Mouse (Mus musculus) right cerebral cortex, postnatal 10 days (tissue): ENCODE results near the gene Neurl4.

Source experiments
- DNase-seq, 2 experiments: peaks; one replicate each; pipeline ENCODE4 v3.0.0; 2021; ENCODE audit warnings: low spot score in 2 of 2

Gene Neurl4

DNA sequence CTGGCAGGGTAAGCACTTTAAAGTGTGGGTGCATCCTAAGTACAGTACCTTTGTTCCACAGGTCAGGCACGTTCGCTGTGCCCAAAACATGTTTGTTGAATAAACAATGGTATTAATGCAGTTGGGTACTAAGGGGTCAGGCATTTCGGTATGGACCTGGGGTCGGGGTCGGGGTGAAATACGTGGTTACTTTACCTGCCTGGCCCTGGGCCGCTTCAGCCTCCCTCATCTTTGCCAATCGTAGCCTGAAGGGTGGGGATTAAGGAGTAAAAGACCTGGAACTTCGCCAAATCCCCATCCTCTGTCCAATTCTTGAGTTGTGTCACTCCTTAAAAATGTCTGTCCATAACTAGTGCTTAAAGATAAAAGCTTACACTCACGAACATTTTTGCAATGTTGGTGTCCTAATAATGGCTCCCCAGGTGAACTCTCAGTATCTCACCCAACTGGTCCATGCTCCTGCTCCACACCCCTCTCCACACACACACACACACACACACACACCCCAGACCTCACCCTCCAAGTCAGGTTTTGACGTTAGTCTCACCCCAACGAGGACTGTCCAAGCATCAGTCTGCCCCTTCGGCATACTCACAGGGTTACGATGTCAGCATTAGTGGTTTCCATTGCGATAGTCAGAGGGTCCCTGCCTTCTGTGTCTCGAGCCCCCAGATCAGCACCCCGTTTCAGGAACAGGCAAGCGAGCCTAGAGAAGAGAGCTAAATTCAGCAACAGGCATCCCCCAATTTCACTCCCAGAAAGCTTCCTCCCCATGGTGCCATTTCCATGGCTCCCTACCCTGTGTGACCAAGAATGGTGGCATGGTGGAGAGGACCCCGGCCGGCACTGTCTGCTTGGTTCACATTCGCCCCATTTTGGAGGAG lies 18.8 kb upstream of the Neurl4 start:
- no peak for DNase-seq

- DNase-seq = no peak
Observed at GRCm38 (mm10) chr11:69883066-69883465, 17.8 kb upstream of the Neurl4 start.

- DNase-seq = no peak
Observed at GRCm38 (mm10) chr11:69883527-69884151, 17.2 kb upstream of the Neurl4 start.

DNA sequence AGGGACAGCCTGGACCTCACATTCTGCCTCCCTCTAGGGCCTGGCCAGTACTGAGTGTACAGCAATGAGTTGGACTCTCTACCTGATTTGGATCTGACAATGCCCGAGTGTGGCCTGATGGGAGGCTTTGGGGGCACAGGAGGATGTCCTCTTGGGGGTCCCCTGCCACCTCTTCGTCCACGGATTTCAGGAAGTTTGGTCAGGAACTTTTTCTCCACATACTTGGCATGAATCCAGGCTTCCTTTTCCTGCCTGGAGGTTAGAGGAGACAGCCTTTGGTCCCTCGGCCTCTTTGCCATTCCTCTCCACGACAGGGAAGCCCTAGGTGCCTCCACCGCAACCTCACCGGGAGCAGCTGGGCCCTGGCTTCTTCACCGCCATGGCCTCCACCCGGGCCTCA lies 16.6 kb upstream of the Neurl4 start:
- no peak for DNase-seq

GRCm38 (mm10) chr11:69884663-69885062 lies 16.2 kb upstream of the Neurl4 start:
- no peak for DNase-seq

- DNase-seq = no peak
Observed at GRCm38 (mm10) chr11:69886907-69887635, 13.8 kb upstream of the Neurl4 start.

- DNase-seq = peak; percentile 73 to 80
Observed at GRCm38 (mm10) chr11:69891482-69891881, 9.4 kb upstream of the Neurl4 start.

DNA sequence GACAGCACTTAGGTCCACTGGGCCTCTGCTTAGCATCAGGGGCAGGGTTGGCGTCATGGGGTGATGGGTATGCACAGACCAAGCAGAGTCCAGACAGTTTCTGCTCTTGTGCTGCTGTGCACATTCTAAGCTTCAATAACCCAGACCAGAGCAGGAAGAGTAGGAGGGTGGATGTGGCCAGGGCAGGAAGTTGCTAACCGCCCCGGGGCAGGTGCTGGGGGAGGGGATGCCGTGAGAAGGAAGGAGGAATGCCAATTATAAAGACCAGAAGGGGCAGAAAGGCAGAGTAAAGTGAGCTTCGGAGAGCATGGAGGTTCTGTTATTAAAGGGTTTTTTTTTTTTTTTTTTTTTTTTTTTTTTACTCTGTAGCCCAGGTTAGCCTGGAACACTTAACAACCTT lies 6.2 kb upstream of the Neurl4 start:
- no peak for DNase-seq

DNA sequence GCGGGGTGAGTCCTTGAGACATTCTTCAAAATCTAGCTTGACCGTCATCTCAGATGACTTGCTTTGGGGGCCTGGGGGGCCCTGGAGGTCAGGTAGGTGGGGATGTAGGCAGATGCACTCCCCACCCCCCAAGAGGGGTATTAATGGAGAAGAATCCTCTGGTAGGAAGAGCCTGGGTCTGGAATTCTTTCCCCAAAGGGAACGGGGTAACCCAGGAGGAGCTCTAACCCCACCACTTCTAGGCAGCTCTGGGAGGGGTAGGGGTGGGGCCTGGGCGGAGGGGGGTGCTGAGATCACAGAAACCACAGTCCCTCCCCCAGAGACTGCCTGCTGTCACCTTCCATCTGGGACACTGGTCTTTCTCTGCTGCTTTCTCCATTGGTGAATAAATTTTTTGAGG lies 5.6 kb upstream of the Neurl4 start, which contains the start of gene Acap1:
Acap1 (minus strand) TSS at position 249 of the 400 bp plus-strand sequence.
- no peak for DNase-seq

DNA sequence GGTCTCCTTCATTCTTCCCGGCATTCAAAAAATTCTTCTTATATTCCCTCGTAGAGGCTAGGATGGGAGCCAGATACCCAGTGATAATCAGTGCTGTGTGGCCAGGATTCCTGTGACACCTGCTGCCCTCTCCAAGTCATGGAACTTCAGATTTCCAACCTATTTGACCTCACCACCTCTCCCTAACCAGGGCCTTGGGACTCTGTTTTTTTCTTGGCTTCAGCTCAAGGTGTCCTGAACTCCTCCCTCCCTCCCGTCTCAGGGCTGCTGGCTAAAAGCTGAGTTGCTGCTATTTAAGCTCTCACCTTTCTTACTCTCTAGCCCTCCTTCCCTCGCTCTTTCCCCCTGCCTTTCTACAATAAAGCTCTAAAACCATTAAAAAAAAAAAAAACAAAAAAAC lies 1.0 kb upstream of the Neurl4 start:
- no peak for DNase-seq

DNA sequence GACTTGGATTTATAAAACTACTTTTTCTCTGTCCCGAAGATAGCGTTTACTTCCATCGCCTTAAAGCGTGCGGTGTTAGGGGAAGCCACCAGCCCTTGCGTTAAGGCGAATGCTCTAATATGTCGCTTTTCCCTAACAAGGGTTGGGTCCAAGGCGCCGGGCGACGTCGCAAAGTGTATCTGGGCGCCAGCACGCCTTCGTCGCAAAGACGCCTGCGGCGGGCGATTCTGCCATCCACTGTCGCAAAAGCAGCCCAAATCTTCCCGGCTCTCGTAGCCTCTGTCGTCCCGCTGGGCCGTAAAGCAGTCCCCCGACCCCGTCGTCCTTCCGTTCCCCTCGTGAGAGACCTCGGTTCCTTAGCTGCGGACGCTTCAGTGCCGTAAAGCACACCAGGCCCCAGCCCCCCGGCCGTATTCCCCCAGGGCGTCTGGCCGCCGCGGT lies 554 bp downstream of the Neurl4 start:
- DNase-seq = peak; percentile 98 to 99

DNA sequence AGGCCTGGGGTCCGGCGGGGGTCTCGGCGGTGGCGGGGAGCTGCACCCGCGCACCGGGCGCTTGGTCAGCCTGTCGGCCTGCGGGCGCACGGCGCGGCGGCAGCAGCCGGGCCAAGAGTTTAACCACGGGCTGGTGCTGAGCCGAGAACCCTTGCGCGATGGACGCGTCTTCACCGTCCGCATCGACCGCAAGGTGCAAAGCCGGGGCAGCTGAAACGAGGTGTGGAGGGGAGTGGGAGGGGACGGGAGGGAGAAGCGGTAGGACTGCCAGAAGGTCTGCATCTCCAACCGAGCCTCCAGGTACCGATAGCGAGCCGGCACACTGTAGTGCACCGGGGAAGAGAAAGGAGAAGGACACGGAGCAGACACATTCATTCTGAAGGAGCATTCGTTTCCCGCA lies 1.1 kb downstream of the Neurl4 start:
- DNase-seq = peak in 1 of 2 experiments; percentile 41

- peak in 1 of 2 experiments; percentile 42 for DNase-seq
Observed at GRCm38 (mm10) chr11:69902972-69903371, 2.1 kb downstream of the Neurl4 start.

DNA sequence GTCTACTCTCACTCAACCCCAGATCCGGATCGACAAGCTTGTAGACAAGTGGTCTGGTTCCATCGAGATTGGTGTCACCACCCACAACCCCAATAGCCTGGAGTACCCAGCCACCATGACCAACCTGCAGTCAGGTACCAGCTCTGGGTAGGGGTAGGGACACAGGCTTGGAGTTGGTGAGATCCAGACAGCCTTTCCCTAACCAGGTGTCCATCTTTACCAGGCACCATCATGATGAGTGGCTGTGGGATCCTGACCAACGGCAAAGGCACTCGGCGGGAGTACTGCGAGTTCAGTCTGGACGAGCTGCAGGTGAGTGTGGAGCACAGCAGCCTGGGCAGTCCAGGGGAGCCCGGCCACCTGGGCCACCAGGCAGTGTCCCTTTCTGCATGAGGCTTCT lies 3.4 kb downstream of the Neurl4 start:
- DNase-seq = no peak

- DNase-seq = no peak
Observed at GRCm38 (mm10) chr11:69908645-69909044, 7.8 kb downstream of the Neurl4 start.

- DNase-seq = no peak
Observed at GRCm38 (mm10) chr11:69909174-69909573, 8.3 kb downstream of the Neurl4 start.

GRCm38 (mm10) chr11:69910177-69910576 lies 9.3 kb downstream of the Neurl4 start:
- no peak for DNase-seq

DNA sequence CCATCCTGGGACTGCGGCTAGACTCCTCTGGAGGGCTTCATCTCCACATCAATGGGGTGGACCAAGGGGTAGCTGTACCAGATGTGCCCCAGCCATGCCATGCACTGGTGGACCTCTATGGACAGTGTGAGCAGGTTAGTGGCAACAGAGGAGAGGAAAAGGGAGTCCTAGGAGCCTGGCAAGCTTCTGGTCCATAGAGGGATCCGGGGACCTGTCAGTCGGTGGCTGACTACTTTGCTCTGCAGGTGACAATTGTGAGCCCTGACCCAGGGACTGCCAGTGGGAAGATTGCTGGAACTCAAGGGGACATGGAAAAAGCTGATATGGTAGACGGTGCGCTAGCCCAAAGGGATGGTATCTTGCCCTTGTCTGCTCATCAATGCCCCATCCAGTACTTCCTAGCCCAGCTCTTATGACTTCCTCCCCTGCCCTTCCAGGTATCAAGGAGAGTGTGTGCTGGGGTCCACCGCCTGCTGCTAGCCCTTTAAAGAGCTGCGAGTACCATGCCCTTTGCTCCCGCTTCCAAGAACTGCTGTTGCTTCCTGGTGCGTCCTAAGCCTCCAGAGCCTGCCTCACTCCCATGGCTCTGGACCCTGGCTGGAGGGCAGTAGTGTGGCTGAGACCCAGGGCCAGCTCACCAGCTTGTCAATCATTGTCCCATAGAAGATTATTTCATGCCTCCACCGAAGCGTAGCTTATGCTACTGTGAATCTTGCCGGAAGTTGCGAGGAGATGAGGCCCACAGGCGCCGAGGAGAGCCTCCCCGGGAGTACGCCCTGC lies 10.1 kb downstream of the Neurl4 start:
- no peak for DNase-seq

- DNase-seq = no peak
Observed at GRCm38 (mm10) chr11:69911701-69912100, 10.8 kb downstream of the Neurl4 start.

GRCm38 (mm10) chr11:69912716-69913530 lies 12.1 kb downstream of the Neurl4 start:
- no peak for DNase-seq
